Mouse (Mus musculus) midbrain, embryonic 16.5 days (tissue): Measurements from ENCODE around the gene Itpripl2. TPM values are rescaled to one million over a fixed set of nuclear protein-coding genes. Genes with fewer than 3 reads are reported as not detected.

Experiments used
- ATAC-seq: fragments of 200-750 bp; cut with Nextera tagmentation; 2 replicates; pipeline ENCODE4 v1.8.0; 2017; ENCODE audit warnings: moderate TSS enrichment
- H3K27ac ChIP-seq: fragments of 300-500 bp; sonication (generic); 2 replicates; pipeline ENCODE4 v1.5.1; 2014; ENCODE audit warnings: mild to moderate bottlenecking, low read length, mixed read lengths
- H3K27me3 ChIP-seq: fragments of 300-500 bp; sonication (generic); 2 replicates; pipeline ENCODE4 v1.6.1; 2014; ENCODE audit warnings: low read depth, low read length, mixed read lengths; ENCODE audit not compliant: control insufficient read depth, insufficient read depth
- H3K36me3 ChIP-seq: fragments of 300-500 bp; sonication (generic); 2 replicates; pipeline ENCODE4 v1.6.1; 2014; ENCODE audit warnings: mild to moderate bottlenecking, low read length, moderate library complexity, mixed read lengths; ENCODE audit not compliant: control insufficient read depth, insufficient read depth
- H3K4me1 ChIP-seq: fragments of 300-500 bp; sonication (generic); 2 replicates; pipeline ENCODE4 v1.6.1; 2014; ENCODE audit warnings: mild to moderate bottlenecking, low read length, mixed read lengths; ENCODE audit not compliant: control insufficient read depth, insufficient read depth
- H3K4me2 ChIP-seq: fragments of 300-500 bp; sonication (generic); 2 replicates; pipeline ENCODE4 v1.6.1; 2014; ENCODE audit warnings: mild to moderate bottlenecking, low read length, mixed read lengths
- H3K4me3 ChIP-seq: fragments of 300-500 bp; sonication (generic); 2 replicates; pipeline ENCODE4 v1.5.1; 2014; ENCODE audit warnings: low read depth, mild to moderate bottlenecking, low read length, moderate library complexity, mixed read lengths
- H3K9ac ChIP-seq: fragments of 300-500 bp; sonication (generic); 2 replicates; pipeline ENCODE4 v1.6.1; 2014; ENCODE audit warnings: low read depth, low read length, mixed read lengths
- H3K9me3 ChIP-seq: fragments of 300-500 bp; sonication (generic); replicated peaks from 2 replicates; pipeline ENCODE4 v1.6.1; 2014; ENCODE audit warnings: mild to moderate bottlenecking, low read length, mixed read lengths; ENCODE audit not compliant: control insufficient read depth, poor library complexity, severe bottlenecking
- WGBS: fragments of 180-500 bp; shearing (Covaris S2); extraction: QIAGEN DNeasy Blood & Tissue Kit; methylation state at CpG from one replicate; pipeline ENCODE4 v1.1.7; 2014; 5-methylcytosine and 5-hydroxymethylcytosine counted together
- polyA plus RNA-seq: library from polyadenylated mRNA; unstranded; fragments of >200 nt; fragmentation: Nextera tagmentation; extraction: Ambion mirVana; gene quantifications from 2 replicates; pipeline ENCODE4 v1.2.1, GENCODE M21; 2015

The Itpripl2 gene
- polyA plus RNA-seq, 1 experiment from 2014 or later, result 0.39 TPM

DNA sequence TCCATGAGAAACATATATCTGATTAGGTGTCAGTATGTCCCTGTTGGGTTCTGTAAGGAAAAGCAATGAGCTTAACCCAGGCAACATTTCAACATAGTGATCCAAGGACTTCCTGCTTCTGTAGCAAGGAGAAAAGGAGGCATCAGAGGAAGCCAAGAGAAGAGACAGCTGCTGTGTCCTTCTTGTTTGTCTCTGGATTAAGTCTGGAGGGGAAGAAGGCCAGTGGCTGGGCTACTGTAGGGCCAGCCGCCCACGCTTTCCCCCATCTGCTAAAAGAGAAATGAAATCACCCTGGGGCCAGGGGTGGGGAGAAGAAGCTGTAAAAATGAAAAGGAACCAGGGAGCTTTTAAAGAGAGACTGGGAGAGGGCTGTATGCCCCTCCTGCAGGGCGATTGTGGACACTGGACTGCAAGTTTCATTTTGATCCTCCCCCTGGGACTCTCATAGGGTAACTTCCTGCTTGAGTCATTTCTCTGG lies 12.9 kb downstream of the Itpripl2 start:
- no peaks in the 10 kb centered on the region for H3K27me3 ChIP-seq
- no peaks in the 10 kb centered on the region for H3K9me3 ChIP-seq
- no peak overlapping the region for H3K9ac ChIP-seq
- no peak overlapping the region for H3K27ac ChIP-seq
- H3K4me2 ChIP-seq, result no peak overlapping the region
- H3K36me3 ChIP-seq, result no peaks in the 10 kb centered on the region
- ATAC-seq, result no peak
- no peaks in the 10 kb centered on the region for H3K4me1 ChIP-seq
- no peak overlapping the region for H3K4me3 ChIP-seq
- WGBS, result 63% methylated on average over 3 of the region's 3 CpGs

DNA sequence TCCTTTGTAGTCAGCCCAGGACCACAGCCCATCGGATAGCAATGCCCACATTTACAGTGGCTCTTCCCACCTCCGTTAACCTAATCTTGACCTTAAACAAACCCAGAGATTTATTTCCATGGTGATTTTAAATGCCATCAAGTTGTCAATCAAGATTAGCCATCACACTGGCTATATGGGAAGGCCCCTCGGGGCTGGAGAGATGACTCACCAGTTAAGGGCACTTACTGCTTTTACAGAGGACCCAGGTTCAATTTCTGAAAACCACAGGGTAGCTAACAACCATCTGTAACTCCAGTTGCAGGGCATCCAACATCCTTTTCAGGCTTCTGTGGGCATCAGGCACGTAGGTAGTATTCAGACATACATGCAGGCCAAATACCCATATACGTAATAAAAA lies 15.3 kb downstream of the Itpripl2 start:
- no peak for ATAC-seq
- no peak overlapping the region for H3K9ac ChIP-seq
- no peaks in the 10 kb centered on the region for H3K36me3 ChIP-seq
- no peak overlapping the region for H3K27ac ChIP-seq
- no peak overlapping the region for H3K4me3 ChIP-seq
- WGBS, result 55% methylated on average over 5 of the region's 5 CpGs
- H3K27me3 ChIP-seq, result no peaks in the 10 kb centered on the region
- no peaks in the 10 kb centered on the region for H3K9me3 ChIP-seq
- H3K4me1 ChIP-seq, result no peaks in the 10 kb centered on the region
- H3K4me2 ChIP-seq, result no peak overlapping the region

DNA sequence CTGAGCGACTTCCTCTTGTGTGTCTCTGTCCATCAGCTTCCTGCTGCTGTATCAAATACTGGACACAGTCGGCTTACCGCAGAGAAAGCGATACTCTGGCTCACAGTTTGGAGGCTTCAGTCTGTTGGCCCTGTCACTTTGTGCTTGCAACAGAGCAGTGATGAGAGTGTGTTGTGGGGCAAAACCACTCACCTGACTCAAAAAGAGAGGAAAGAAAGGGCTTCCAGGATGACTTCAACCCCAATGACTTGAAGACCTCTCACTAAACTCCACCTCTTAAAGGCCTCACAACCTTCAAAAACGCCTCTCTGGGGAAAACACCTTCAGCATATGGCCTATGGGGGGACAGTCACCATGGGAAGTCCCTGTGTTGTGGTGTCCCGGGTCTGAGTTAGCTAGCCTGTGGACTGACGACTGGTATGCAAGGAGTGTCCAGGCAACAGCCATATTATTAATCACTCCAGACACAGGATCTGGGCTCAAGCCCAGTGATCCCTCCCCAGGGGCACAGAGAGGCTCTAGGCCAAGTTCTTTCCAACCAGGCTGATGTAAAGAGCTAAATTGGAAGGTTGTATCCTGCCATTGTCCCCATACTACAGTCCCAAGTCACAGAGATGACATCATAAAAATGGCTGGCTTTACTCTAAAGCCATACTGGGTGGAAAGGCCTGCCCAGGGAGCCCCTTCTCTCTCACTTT lies 16.6 kb downstream of the Itpripl2 start:
- no peaks in the 10 kb centered on the region for H3K36me3 ChIP-seq
- no peaks in the 10 kb centered on the region for H3K27me3 ChIP-seq
- no peak overlapping the region for H3K9ac ChIP-seq
- no peak overlapping the region for H3K27ac ChIP-seq
- 93% methylated on average over 7 of the region's 7 CpGs for WGBS
- no peak for ATAC-seq
- no peak overlapping the region for H3K4me3 ChIP-seq
- no peaks in the 10 kb centered on the region for H3K4me1 ChIP-seq
- no peaks in the 10 kb centered on the region for H3K9me3 ChIP-seq
- no peak overlapping the region for H3K4me2 ChIP-seq

DNA sequence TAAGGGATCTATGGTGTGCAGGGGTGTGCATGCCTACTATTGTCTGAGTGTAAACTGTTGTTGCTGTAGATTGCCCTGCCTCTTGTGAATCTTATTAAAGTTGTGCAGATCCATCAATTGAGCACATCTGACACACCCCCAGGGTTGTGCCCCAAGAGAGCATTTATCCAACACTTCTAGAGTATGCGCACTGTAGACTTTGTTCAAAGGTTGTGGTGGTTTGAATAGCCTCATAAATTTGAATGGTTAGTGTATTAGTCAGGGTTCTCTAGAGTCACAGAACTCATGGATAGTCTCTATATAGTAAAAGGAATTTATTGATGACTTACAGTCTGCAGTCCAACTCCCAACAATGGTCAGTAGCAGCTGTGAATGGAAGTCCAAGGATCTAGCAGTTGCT lies 18.9 kb downstream of the Itpripl2 start:
- no peaks in the 10 kb centered on the region for H3K36me3 ChIP-seq
- ATAC-seq, result no peak
- H3K4me2 ChIP-seq, result no peak overlapping the region
- H3K27ac ChIP-seq, result no peak overlapping the region
- H3K27me3 ChIP-seq, result no peaks in the 10 kb centered on the region
- no peaks in the 10 kb centered on the region for H3K4me1 ChIP-seq
- H3K9ac ChIP-seq, result no peak overlapping the region
- no peaks in the 10 kb centered on the region for H3K9me3 ChIP-seq
- no peak overlapping the region for H3K4me3 ChIP-seq
- WGBS, result 79% methylated on average over 1 of the region's 1 CpGs

DNA sequence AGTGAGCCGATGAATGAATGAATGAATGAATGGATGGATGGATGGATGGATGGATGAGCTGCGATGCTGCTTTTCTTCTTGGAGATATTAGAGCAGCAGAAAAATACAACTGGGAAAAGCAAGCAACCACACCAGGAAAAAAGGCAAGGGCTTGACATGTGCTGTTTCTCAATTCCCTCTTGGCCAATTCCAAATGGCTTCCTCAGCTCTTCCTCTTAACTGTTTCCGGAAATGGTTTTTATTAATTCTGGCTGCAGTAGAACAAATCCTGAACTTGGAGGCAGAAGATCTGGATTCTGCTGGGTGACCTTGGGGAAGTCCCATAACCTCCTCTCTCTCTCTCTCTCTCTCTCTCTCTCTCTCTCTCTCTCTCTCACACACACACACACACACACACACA lies 23.7 kb downstream of the Itpripl2 start:
- H3K9me3 ChIP-seq, result no peaks in the 10 kb centered on the region
- no peak overlapping the region for H3K4me2 ChIP-seq
- H3K36me3 ChIP-seq, result no peaks in the 10 kb centered on the region
- H3K4me3 ChIP-seq, result no peak overlapping the region
- WGBS, result 94% methylated on average over 3 of the region's 3 CpGs
- no peaks in the 10 kb centered on the region for H3K27me3 ChIP-seq
- no peak overlapping the region for H3K27ac ChIP-seq
- no peak overlapping the region for H3K9ac ChIP-seq
- H3K4me1 ChIP-seq, result peaks cover 3% of the 10 kb centered on the region; the same call in 1 of the 2 replicates
- no peak for ATAC-seq

DNA sequence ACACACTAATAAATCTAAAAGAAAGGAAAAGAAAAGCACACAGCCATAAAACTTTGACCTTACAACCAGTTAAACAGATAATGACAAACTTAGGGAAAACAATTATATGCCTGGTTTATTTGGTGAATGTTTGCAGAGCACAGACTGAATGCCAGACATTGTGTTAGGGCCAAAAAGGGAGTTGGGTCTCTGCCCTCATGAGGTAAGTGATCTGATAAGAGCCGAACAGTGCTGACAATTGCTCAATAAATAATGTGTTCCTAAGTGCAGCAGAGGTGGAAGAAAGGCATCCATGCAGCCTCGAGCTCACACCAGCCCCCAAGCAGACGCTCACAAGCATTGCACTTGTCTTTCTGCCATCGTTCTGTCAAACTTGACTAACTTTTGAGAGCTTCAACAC lies 27.3 kb downstream of the Itpripl2 start:
- H3K4me2 ChIP-seq, result no peak overlapping the region
- WGBS, result 70% methylated on average over 4 of the region's 4 CpGs
- H3K9me3 ChIP-seq, result no peaks in the 10 kb centered on the region
- no peak overlapping the region for H3K9ac ChIP-seq
- no peak for ATAC-seq
- H3K4me1 ChIP-seq, result peaks cover 6% of the 10 kb centered on the region; the same call in 1 of the 2 replicates
- H3K27ac ChIP-seq, result no peak overlapping the region
- no peaks in the 10 kb centered on the region for H3K36me3 ChIP-seq
- no peak overlapping the region for H3K4me3 ChIP-seq
- no peaks in the 10 kb centered on the region for H3K27me3 ChIP-seq

DNA sequence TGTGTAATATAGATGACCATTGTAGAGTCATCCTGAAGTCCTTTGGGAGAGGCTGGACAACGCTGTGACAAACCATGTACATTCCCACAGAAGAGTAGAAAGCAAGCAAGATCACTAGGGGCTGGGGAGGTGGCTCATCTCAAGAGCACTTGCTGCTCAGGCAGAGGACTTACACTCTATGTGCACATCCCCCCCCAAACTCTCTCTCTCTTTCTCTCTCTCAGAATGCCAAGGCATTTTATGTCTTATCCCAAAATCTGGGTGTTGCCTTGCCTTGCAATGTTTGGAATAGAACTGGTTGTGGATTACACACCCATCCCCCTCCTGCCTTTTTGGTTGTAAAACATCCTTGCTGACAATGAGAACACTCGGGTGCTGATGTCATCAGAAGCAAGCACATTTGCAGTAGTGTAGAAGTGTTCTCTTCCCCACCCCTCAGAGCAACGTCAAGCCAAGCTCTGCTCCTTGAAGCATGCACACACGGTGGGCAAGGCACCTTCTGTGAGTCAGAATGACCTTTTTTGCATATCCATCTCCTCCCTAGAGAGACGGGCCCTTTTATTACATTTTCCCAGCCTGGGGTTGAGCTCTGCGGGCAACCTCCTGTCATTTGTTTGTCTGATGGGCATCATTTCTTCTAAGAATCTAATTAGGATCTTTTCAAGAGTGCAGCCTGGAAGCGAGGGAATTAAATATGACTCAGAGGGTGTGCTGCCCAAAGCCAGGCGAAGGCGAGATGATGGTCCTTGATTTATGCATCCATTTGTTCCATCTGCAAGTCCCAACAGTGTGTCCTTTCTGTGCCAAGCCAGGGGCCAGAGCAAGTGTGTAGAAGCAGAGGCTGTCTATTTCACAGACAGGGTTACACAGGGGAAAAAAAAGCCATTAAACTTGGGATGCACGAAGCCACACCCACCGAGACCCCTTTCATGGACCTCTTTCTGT lies 28.7 kb downstream of the Itpripl2 start:
- Histone ChIP-seq H3K4me1 (peaks cover 6% of the 10 kb centered on the region; the same call in 1 of the 2 replicates), H3K4me2 (no peak overlapping the region), H3K27ac (no peak overlapping the region), H3K27me3 (no peaks in the 10 kb centered on the region), H3K9ac (no peak overlapping the region), H3K4me3 (no peak overlapping the region), H3K9me3 (no peaks in the 10 kb centered on the region), H3K36me3 (no peaks in the 10 kb centered on the region)
- ATAC-seq, result no peak
- 34% methylated on average over 11 of the region's 11 CpGs for WGBS

DNA sequence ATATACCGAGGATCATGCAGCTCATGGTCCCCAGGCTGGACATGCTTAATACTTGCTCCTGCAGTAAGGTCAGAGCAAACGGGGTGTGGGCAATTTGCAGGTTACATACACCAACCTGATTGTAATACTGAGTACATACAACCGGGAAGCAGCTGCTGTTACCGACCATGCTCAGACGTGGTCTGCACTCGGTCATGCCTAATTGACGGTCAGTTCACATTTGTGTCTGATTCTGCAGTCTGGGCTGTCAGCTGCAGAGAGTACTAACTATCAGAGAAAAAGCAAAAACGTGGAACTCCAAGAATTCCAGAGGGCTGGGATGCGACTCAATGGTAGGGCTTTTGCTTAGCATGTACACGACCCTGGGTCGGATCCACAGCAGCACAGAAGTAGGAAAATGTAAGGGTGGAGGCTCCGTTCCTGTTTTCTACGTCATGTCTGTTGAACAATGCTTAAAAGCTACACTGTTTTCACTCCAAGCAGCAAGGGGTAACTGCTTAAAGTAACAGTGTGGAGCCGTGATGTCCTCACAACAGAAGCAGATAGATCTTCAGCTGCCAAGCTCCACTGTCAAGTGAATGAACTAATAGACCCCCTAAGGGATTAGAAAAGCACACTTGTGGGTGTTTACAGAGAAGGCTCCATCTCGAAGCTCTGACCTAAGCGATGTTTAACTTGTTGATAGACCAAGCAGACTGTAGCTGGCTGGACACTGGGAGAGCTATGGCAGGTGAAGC lies 30.2 kb downstream of the Itpripl2 start:
- H3K4me2 ChIP-seq, result no peak overlapping the region
- 53% methylated on average over 16 of the region's 16 CpGs for WGBS
- no peak overlapping the region for H3K27ac ChIP-seq
- ATAC-seq, result no peak
- H3K9me3 ChIP-seq, result no peaks in the 10 kb centered on the region
- H3K27me3 ChIP-seq, result no peaks in the 10 kb centered on the region
- H3K36me3 ChIP-seq, result no peaks in the 10 kb centered on the region
- H3K4me1 ChIP-seq, result peaks cover 6% of the 10 kb centered on the region; the same call in 1 of the 2 replicates
- H3K9ac ChIP-seq, result no peak overlapping the region
- H3K4me3 ChIP-seq, result no peak overlapping the region
